In the genomic region with DNA sequence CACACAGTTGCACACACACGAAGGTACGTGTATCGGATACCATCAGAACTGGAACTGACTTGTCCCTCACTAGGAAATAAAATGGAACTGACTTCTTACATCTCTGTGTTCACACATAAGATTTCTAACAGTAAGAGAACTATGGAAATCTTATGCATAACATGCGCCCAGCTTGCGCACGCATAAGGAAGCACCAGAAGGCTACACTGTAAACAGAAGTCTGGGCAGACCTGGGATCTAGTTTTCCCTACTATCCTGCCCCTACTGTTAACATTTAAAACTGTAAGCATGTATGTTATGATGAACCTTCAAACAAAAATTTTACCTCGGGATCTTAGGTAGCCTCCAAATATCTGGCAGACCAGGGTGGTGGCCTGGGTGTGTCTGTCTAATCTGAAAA, we compare ENCODE assay signal across 20 mouse cellular contexts.
"Had no signal": no experiment of that assay in that cellular context is flagged by ENCODE, and none has a peak within 500 bp of the region (broad histone marks: within the 10 kb centered on the region; RNA-seq: fewer than 3 reads in every experiment).

No protein-coding gene starts in this region.

- H3K27ac ChIP-seq: lung, embryonic 15.5 days; macrophage; midbrain, embryonic 10.5 days; midbrain, embryonic 12.5 days; neural tube, embryonic 13.5 days; neural tube, embryonic 15.5 days; stomach, embryonic 15.5 days; stomach, postnatal 0 days had no signal

- ATAC-seq: lung, postnatal 0 days; midbrain, embryonic 16.5 days had no signal

- H3K4me3 ChIP-seq: lung, embryonic 15.5 days; megakaryocyte, embryonic 14.5 days; midbrain, embryonic 10.5 days; midbrain, embryonic 12.5 days; myocyte; neural tube, embryonic 13.5 days; neural tube, embryonic 15.5 days; stomach, embryonic 15.5 days had no signal

- H3K4me2 ChIP-seq: lung, embryonic 15.5 days; midbrain, embryonic 12.5 days; neural tube, embryonic 13.5 days; neural tube, embryonic 15.5 days; stomach, embryonic 15.5 days had no signal

- DNase-seq: lung, adult 2 months; lung, postnatal 14 days; lung, postnatal 36 days; midbrain, embryonic 14.5 days; right cerebral cortex, postnatal 14 days; thymus, adult 2 months; thymus, postnatal 25 days; thymus, postnatal 4 days had no signal

- H3K27me3 ChIP-seq: lung, embryonic 15.5 days; megakaryocyte, embryonic 14.5 days; midbrain, embryonic 12.5 days; neural tube, embryonic 13.5 days; neural tube, embryonic 15.5 days; stomach, embryonic 15.5 days had no signal

- H3K4me1 ChIP-seq: lung, embryonic 15.5 days; megakaryocyte, embryonic 14.5 days; midbrain, embryonic 10.5 days; midbrain, embryonic 12.5 days; neural tube, embryonic 13.5 days; neural tube, embryonic 15.5 days; stomach, embryonic 15.5 days had no signal

- H3K9me3 ChIP-seq: lung, embryonic 15.5 days; megakaryocyte, embryonic 14.5 days; midbrain, embryonic 10.5 days; midbrain, embryonic 12.5 days; neural tube, embryonic 13.5 days; neural tube, embryonic 15.5 days; stomach, embryonic 15.5 days had no signal

- H3K9ac ChIP-seq: lung, embryonic 15.5 days; midbrain, embryonic 12.5 days; neural tube, embryonic 13.5 days; neural tube, embryonic 15.5 days; stomach, embryonic 15.5 days had no signal
